Mouse (Mus musculus): ENCODE results near the gene Gif. TPM values are rescaled to one million over a fixed set of nuclear protein-coding genes. Genes with fewer than 3 reads are reported as not detected.

The Gif gene
- polyA plus RNA-seq, 1 experiment from 2014 or later, result not detected

- Histone ChIP-seq H3K4me1 (no peaks in the 10 kb centered on the region), H3K27ac (no peak overlapping the region), H3K9ac (no peak overlapping the region), H3K4me2 (no peak overlapping the region), H3K9me3 (replicated peaks) (no peaks in the 10 kb centered on the region), H3K4me3 (replicated peaks) (no peak overlapping the region), H3K27me3 (no peaks in the 10 kb centered on the region), H3K36me3 (peaks cover 12% of the 10 kb centered on the region; the same call in 1 of the 2 replicates)
- WGBS, result 75% methylated on average over 8 of the region's 8 CpGs
- ATAC-seq (replicated peaks; ENCODE audit: low FRiP score), result peak; percentile 54; the same call in 1 of the 2 replicates
These were observed 53.4 kb downstream of the Gif start for GRCm38 (mm10) chr19:11800531-11801315.

GRCm38 (mm10) chr19:11804423-11804822 lies 57.1 kb downstream of the Gif start:
- WGBS, result 64% methylated on average over 1 of the region's 1 CpGs

GRCm38 (mm10) chr19:11807251-11807650 lies 59.9 kb downstream of the Gif start:
- Histone ChIP-seq H3K4me1 (peaks cover 21% of the 10 kb centered on the region), H3K27me3 (no peaks in the 10 kb centered on the region), H3K4me3 (replicated peaks) (no peak overlapping the region), H3K36me3 (peaks cover 7% of the 10 kb centered on the region; the same call in 1 of the 2 replicates), H3K4me2 (no peak overlapping the region), H3K9me3 (replicated peaks) (no peaks in the 10 kb centered on the region), H3K27ac (no peak overlapping the region), H3K9ac (no peak overlapping the region)
- 60% methylated on average over 2 of the region's 2 CpGs for WGBS
- no peak for ATAC-seq (replicated peaks; ENCODE audit: low FRiP score)

More at GRCm38 (mm10) chr19:11804423-11804822, 57.1 kb downstream of the Gif start:
- H3K27ac ChIP-seq, result no peak overlapping the region
- peaks cover 12% of the 10 kb centered on the region; the same call in 1 of the 2 replicates for H3K36me3 ChIP-seq
- no peak for ATAC-seq (replicated peaks; ENCODE audit: low FRiP score)
- H3K4me1 ChIP-seq, result no peaks in the 10 kb centered on the region
- H3K4me3 ChIP-seq (replicated peaks), result no peak overlapping the region
- H3K27me3 ChIP-seq, result no peaks in the 10 kb centered on the region
- no peaks in the 10 kb centered on the region for H3K9me3 ChIP-seq (replicated peaks)
- H3K9ac ChIP-seq, result no peak overlapping the region
- H3K4me2 ChIP-seq, result no peak overlapping the region

GRCm38 (mm10) chr19:11807822-11808221 lies 60.5 kb downstream of the Gif start:
- H3K4me3 ChIP-seq (replicated peaks), result no peak overlapping the region

GRCm38 (mm10) chr19:11808452-11808851 lies 61.1 kb downstream of the Gif start:
- no peak overlapping the region for H3K4me3 ChIP-seq (replicated peaks)
- H3K4me1 ChIP-seq, result peaks cover 33% of the 10 kb centered on the region
- no peaks in the 10 kb centered on the region for H3K27me3 ChIP-seq
- H3K9ac ChIP-seq, result no peak overlapping the region
- ATAC-seq (replicated peaks; ENCODE audit: low FRiP score), result no peak
- H3K9me3 ChIP-seq (replicated peaks), result no peaks in the 10 kb centered on the region
- 82% methylated on average over 2 of the region's 2 CpGs for WGBS
- H3K4me2 ChIP-seq, result no peak overlapping the region
- H3K36me3 ChIP-seq, result no peaks in the 10 kb centered on the region
- no peak overlapping the region for H3K27ac ChIP-seq

More at GRCm38 (mm10) chr19:11807822-11808221, 60.5 kb downstream of the Gif start:
- H3K27ac ChIP-seq, result no peak overlapping the region
- 68% methylated on average over 6 of the region's 6 CpGs for whole genome bisulfite sequencing
- peaks cover 26% of the 10 kb centered on the region for H3K4me1 ChIP-seq
- H3K9me3 ChIP-seq (replicated peaks), result no peaks in the 10 kb centered on the region
- peaks cover 4% of the 10 kb centered on the region; the same call in 1 of the 2 replicates for H3K36me3 ChIP-seq
- H3K4me2 ChIP-seq, result no peak overlapping the region
- no peak overlapping the region for H3K9ac ChIP-seq
- no peak for ATAC-seq (replicated peaks; ENCODE audit: low FRiP score)
- H3K27me3 ChIP-seq, result no peaks in the 10 kb centered on the region

GRCm38 (mm10) chr19:11810003-11810758 lies 62.8 kb downstream of the Gif start:
- ATAC-seq (replicated peaks; ENCODE audit: low FRiP score), result no peak
- H3K4me3 ChIP-seq (replicated peaks), result no peak overlapping the region
- H3K36me3 ChIP-seq, result no peaks in the 10 kb centered on the region
- 79% methylated on average over 5 of the region's 5 CpGs for WGBS
- no peaks in the 10 kb centered on the region for H3K9me3 ChIP-seq (replicated peaks)
- no peaks in the 10 kb centered on the region for H3K27me3 ChIP-seq
- H3K27ac ChIP-seq, result no peak overlapping the region
- no peak overlapping the region for H3K4me2 ChIP-seq
- H3K9ac ChIP-seq, result no peak overlapping the region
- peaks cover 42% of the 10 kb centered on the region for H3K4me1 ChIP-seq

GRCm38 (mm10) chr19:11810856-11811255 lies 63.5 kb downstream of the Gif start:
- no peak for ATAC-seq (replicated peaks; ENCODE audit: low FRiP score)
- no peak overlapping the region for H3K4me2 ChIP-seq
- WGBS, result 85% methylated on average over 1 of the region's 1 CpGs
- no peaks in the 10 kb centered on the region for H3K27me3 ChIP-seq
- peaks cover 42% of the 10 kb centered on the region for H3K4me1 ChIP-seq
- H3K4me3 ChIP-seq (replicated peaks), result no peak overlapping the region
- no peaks in the 10 kb centered on the region for H3K36me3 ChIP-seq
- no peaks in the 10 kb centered on the region for H3K9me3 ChIP-seq (replicated peaks)
- peak overlapping the region; percentile 48; the same call in 1 of the 2 replicates for H3K27ac ChIP-seq
- H3K9ac ChIP-seq, result no peak overlapping the region

- Histone ChIP-seq H3K27ac (peak overlapping the region; percentile 74), H3K9me3 (replicated peaks) (no peaks in the 10 kb centered on the region), H3K4me1 (peaks cover 42% of the 10 kb centered on the region), H3K4me3 (replicated peaks) (no peak overlapping the region), H3K27me3 (no peaks in the 10 kb centered on the region), H3K4me2 (no peak overlapping the region), H3K36me3 (no peaks in the 10 kb centered on the region), H3K9ac (no peak overlapping the region)
- peak; percentile 91 for ATAC-seq (replicated peaks; ENCODE audit: low FRiP score)
- WGBS, result 40% methylated on average over 5 of the region's 5 CpGs
These were observed 64.5 kb downstream of the Gif start for GRCm38 (mm10) chr19:11811688-11812365.

Other genes starting within 250 kb of the Gif start
- gene Ms4a6b, start 231.0 kb upstream of the Gif start, polyA plus RNA-seq (2015; fragmentation: Nextera tagmentation; extraction: Ambion mirVana), result 3.8 TPM in 2 replicates
- 0.10 and 0.30 TPM in 2 replicates for gene Ms4a4d, start 210.8 kb upstream of the Gif start, polyA plus RNA-seq (2015; fragmentation: Nextera tagmentation; extraction: Ambion mirVana)
- 2.8 and 4.2 TPM in 2 replicates for gene Ms4a6d, start 142.7 kb upstream of the Gif start, polyA plus RNA-seq (2015; fragmentation: Nextera tagmentation; extraction: Ambion mirVana)
- gene Ms4a2, start 123.8 kb upstream of the Gif start, polyA plus RNA-seq (2015; fragmentation: Nextera tagmentation; extraction: Ambion mirVana), result 1.3 and 2.0 TPM in 2 replicates
- 0.17 and 0.55 TPM in 2 replicates for gene Ms4a3, start 106.7 kb upstream of the Gif start, polyA plus RNA-seq (2015; fragmentation: Nextera tagmentation; extraction: Ambion mirVana)
- gene Oosp2, start 87.0 kb upstream of the Gif start, polyA plus RNA-seq (2015; fragmentation: Nextera tagmentation; extraction: Ambion mirVana), result not detected in 2 replicates
- not detected in 2 replicates for gene Oosp1, start 56.4 kb upstream of the Gif start, polyA plus RNA-seq (2015; fragmentation: Nextera tagmentation; extraction: Ambion mirVana)
- gene Oosp3, start 50.5 kb upstream of the Gif start, polyA plus RNA-seq (2015; fragmentation: Nextera tagmentation; extraction: Ambion mirVana), result not detected in 2 replicates
- 52.2 and 52.6 TPM in 2 replicates for gene Mrpl16, start 22.8 kb downstream of the Gif start, polyA plus RNA-seq (2015; fragmentation: Nextera tagmentation; extraction: Ambion mirVana)
- 20.4 TPM in 2 replicates for gene Stx3, start 71.8 kb downstream of the Gif start, polyA plus RNA-seq (2015; fragmentation: Nextera tagmentation; extraction: Ambion mirVana)
- not detected in 2 replicates for gene Olfr1417, start 91.7 kb downstream of the Gif start, polyA plus RNA-seq (2015; fragmentation: Nextera tagmentation; extraction: Ambion mirVana)
- gene Olfr1418, start 113.5 kb downstream of the Gif start, polyA plus RNA-seq (2015; fragmentation: Nextera tagmentation; extraction: Ambion mirVana), result not detected in 2 replicates
- not detected in 2 replicates for gene Olfr1419, start 127.6 kb downstream of the Gif start, polyA plus RNA-seq (2015; fragmentation: Nextera tagmentation; extraction: Ambion mirVana)
- gene Olfr1420, start 139.0 kb downstream of the Gif start, polyA plus RNA-seq (2015; fragmentation: Nextera tagmentation; extraction: Ambion mirVana), result 0.16 TPM in 1 of 2 replicates, not detected in the other
- 19.3 and 20.1 TPM in 2 replicates for gene Patl1, start 164.8 kb downstream of the Gif start, polyA plus RNA-seq (2015; fragmentation: Nextera tagmentation; extraction: Ambion mirVana)
- gene Osbp, start 218.4 kb downstream of the Gif start, polyA plus RNA-seq (2015; fragmentation: Nextera tagmentation; extraction: Ambion mirVana), result 3.9 and 4.2 TPM in 2 replicates